8 mouse cellular contexts compared by ENCODE assay signal in the genomic region with DNA sequence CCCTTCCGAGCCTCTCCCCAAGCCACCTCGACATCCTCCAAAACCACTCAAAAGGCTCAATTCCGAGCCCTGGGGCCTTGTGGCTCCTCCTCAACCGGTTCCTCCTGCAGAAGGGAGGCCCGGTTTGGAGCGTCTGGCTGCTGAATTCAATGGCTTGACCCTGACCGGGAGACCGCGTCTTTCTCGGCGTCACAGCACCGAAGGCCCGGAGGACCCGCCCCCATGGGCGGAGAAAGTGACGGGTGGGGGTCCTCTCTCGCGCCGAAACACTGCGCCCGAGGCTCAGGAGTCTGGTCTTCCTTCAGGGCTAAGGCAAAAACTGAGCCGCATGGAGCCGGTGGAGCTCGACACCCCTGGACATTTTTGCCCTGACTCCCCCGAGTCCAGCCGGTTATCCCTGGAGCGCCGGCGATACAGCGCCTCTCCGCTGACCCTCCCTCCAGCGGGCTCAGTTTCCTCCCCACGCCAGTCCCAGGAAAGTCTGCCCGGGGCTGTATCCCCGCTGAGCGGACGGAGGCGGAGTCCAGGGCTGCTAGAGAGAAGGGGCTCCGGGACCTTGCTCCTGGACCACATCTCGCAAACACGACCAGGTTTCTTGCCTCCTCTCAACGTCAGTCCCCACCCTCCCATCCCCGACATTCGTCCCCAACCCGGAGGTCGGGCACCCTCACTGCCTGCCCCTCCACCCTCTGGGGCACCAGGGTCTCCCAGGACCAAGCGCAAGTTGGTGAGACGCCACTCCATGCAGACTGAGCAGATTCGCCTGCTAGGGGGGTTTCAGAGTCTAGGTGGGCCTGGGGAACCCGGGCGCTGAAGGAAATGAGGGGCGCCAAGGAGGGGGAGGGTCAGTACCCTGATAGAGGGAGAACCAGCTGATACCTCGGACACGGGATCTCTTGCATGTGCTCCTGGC. TPM values are rescaled to one million over a fixed set of nuclear protein-coding genes. Genes with fewer than 3 reads are reported as not detected.
A peak's percentile ranks its signal among the peaks of the same experiment; 100 is the strongest.
DNase-seq lines count a peak whose midpoint lies in the region; ATAC-seq and TF ChIP-seq lines count a peak whose summit lies in the region.

No protein-coding gene starts in this region.

- in situ Hi-C loops in ES-E14 (cut with MboI; ENCODE audit: low sequenced_read_pairs in 2 of 2, unreplicated experiment in 2 of 2), result no loop called here

- H3K36me3 ChIP-seq in ES-E14 (ENCODE audit: control insufficient read depth, insufficient read depth, low read length, poor library complexity, severe bottlenecking), result no peaks in the 10 kb centered on the region
- H3K36me3 ChIP-seq in heart, postnatal 0 days (replicated peaks; ENCODE audit: control insufficient read depth, insufficient read depth, low read length), result no peaks in the 10 kb centered on the region
- no peaks in the 10 kb centered on the region for H3K36me3 ChIP-seq in lung, embryonic 14.5 days (ENCODE audit: insufficient read depth)

- no peaks in the 10 kb centered on the region for H3K9me3 ChIP-seq in ES-E14 (ENCODE audit: control insufficient read depth, insufficient read depth, low read depth, low read length)
- H3K9me3 ChIP-seq in heart, postnatal 0 days (replicated peaks; ENCODE audit: control insufficient read depth, low read length), result no peaks in the 10 kb centered on the region
- H3K9me3 ChIP-seq in lung, embryonic 14.5 days (ENCODE audit: low read depth, low read length), result no peaks in the 10 kb centered on the region

- no peak for TF ChIP-seq EP300 in heart, postnatal 0 days (IDR thresholded peaks at IDR 0.05; ENCODE audit: low read depth)

- WGBS in heart, postnatal 0 days, result 7% methylated on average over 54 of the region's 54 CpGs
- 1% methylated on average over 54 of the region's 54 CpGs for WGBS in lung, embryonic 14.5 days

- H3K4me3 ChIP-seq in ES-E14 (ENCODE audit: insufficient read depth in 1 of 2, low read depth in 1 of 2, low read length in 2 of 2, poor library complexity in 1 of 2, severe bottlenecking in 1 of 2), result peak overlapping the region; percentile 65 to 71
- peak overlapping the region; percentile 52 for H3K4me3 ChIP-seq in embryonic fibroblast, embryonic 13.5 days (ENCODE audit: insufficient read depth, low read length)
- H3K4me3 ChIP-seq in heart, postnatal 0 days (ENCODE audit: low read depth, low read length), result peak overlapping the region; percentile 59
- peak overlapping the region; percentile 50 for H3K4me3 ChIP-seq in lung, embryonic 14.5 days (ENCODE audit: low read depth, low read length)

- TF ChIP-seq CTCF in embryonic fibroblast, embryonic 13.5 days (IDR thresholded peaks at IDR 0.05; ENCODE audit: borderline replicate concordance, insufficient read depth, low read length), result no peak
- no peak for TF ChIP-seq CTCF in heart, postnatal 0 days (IDR thresholded peaks at IDR 0.05; ENCODE audit: low read depth)
- no peak for TF ChIP-seq CTCF in lung, embryonic 14.5 days (IDR thresholded peaks at IDR 0.05; ENCODE audit: low read depth)

- peak overlapping the region; percentile 56 for H3K9ac ChIP-seq in ES-E14 (ENCODE audit: insufficient read depth, low read depth, low read length, poor library complexity, severe bottlenecking)
- peak overlapping the region; percentile 70 for H3K9ac ChIP-seq in heart, postnatal 0 days (replicated peaks; ENCODE audit: low read depth, low read length)
- H3K9ac ChIP-seq in lung, embryonic 14.5 days, result peak overlapping the region; percentile 65

- peak; percentile 6; the same call in 1 of the 2 replicates for ATAC-seq in heart, postnatal 0 days (ENCODE audit: insufficient read depth, low read depth)
- ATAC-seq in lung, embryonic 14.5 days (ENCODE audit: insufficient read depth), result no peak
- no peak for ATAC-seq in erythroid progenitor cell, adult 5-6 weeks (replicated peaks; ENCODE audit: low FRiP score, poor library complexity, severe bottlenecking)

- H3K27me3 ChIP-seq in heart, postnatal 0 days (ENCODE audit: control insufficient read depth, insufficient read depth, low read length), result no peaks in the 10 kb centered on the region
- peaks cover 34% of the 10 kb centered on the region for H3K27me3 ChIP-seq in lung, embryonic 14.5 days (ENCODE audit: insufficient read depth, low read length)

- no peak overlapping the region for H3K27ac ChIP-seq in ES-E14 (ENCODE audit: insufficient read depth, low read depth, low read length, poor library complexity, severe bottlenecking)
- 0 out of 2 replicates have a peak overlapping the region, but pooled peaks have one; percentile 1 for H3K27ac ChIP-seq in embryonic fibroblast, embryonic 13.5 days (ENCODE audit: insufficient read depth, low read length)
- peak overlapping the region; percentile 75 for H3K27ac ChIP-seq in heart, postnatal 0 days (ENCODE audit: low read depth)
- H3K27ac ChIP-seq in lung, embryonic 14.5 days (ENCODE audit: low read depth), result peak overlapping the region; percentile 75

- H3K4me2 ChIP-seq in heart, postnatal 0 days (ENCODE audit: low read depth, low read length), result peak overlapping the region; percentile 97
- H3K4me2 ChIP-seq in lung, embryonic 14.5 days, result peak overlapping the region; percentile 97

- no peak for DNase-seq in ES-E14 (ENCODE audit: low read depth, low spot score)
- peak; percentile 82 for DNase-seq in adrenal gland, postnatal 14 days
- peak; percentile 63 for DNase-seq in heart, postnatal 0 days (ENCODE audit: low spot score)
- peak; percentile 72 to 83 for DNase-seq in kidney, postnatal 25 days
- peak; percentile 90 for DNase-seq in lung, embryonic 14.5 days
- peak; percentile 56 for DNase-seq in right cerebral cortex, adult 18-20 months

- peak; percentile 76 for TF ChIP-seq POLR2A in embryonic fibroblast, embryonic 13.5 days (IDR thresholded peaks at IDR 0.05; ENCODE audit: low read depth, low read length)

- H3K4me1 ChIP-seq in ES-E14 (ENCODE audit: control insufficient read depth in 2 of 2, insufficient read depth in 2 of 2, low read length in 2 of 2, poor library complexity in 1 of 2), result peaks cover 4 to 14% of the 10 kb centered on the region in 2 experiments
- H3K4me1 ChIP-seq in embryonic fibroblast, embryonic 13.5 days (ENCODE audit: control insufficient read depth, insufficient read depth, low read length), result peaks cover 11% of the 10 kb centered on the region
- H3K4me1 ChIP-seq in heart, postnatal 0 days (ENCODE audit: control insufficient read depth, insufficient read depth), result peaks cover 10% of the 10 kb centered on the region; the same call in 1 of the 2 replicates
- peaks cover 8% of the 10 kb centered on the region; the same call in 1 of the 2 replicates for H3K4me1 ChIP-seq in lung, embryonic 14.5 days (ENCODE audit: insufficient read depth)

RNA-seq across cellular contexts. Expression of a gene that starts 2.0 kb away (rescaled TPM):
- total RNA-seq in ES-E14 (2012; rRNA removed), result 0.67 and 1.1 TPM in 2 replicates
- 0.49 and 0.70 TPM in 2 replicates for total RNA-seq in adrenal gland, postnatal 14 days (2021)
- polyA plus RNA-seq in embryonic fibroblast, embryonic 13.5 days (2011; ENCODE audit: insufficient read length, low read depth, missing spikeins), result 5.1 and 7.4 TPM in 2 replicates
- 1.2 and 5.3 TPM in 2 replicates for total RNA-seq in heart, postnatal 0 days (2014; rRNA removed; ENCODE audit: low replicate concordance)
- 6.0 and 6.8 TPM in 2 replicates for polyA plus RNA-seq in heart, postnatal 0 days (2015; fragmentation: Nextera tagmentation; extraction: Ambion mirVana)
- polyA plus RNA-seq in lung, embryonic 14.5 days (2014; fragmentation: Nextera tagmentation; extraction: Ambion mirVana), result 2.0 and 2.5 TPM in 2 replicates
- not detected in 2 replicates for total RNA-seq in erythroid progenitor cell, adult 5-6 weeks (2015; ENCODE audit: low replicate concordance)
- total RNA-seq in erythroid progenitor cell, adult 5-6 weeks (2017; ENCODE audit: low replicate concordance), result not detected in 2 replicates

RNA-seq across cellular contexts. Expression of a gene that starts 2.5 kb away (rescaled TPM):
- 2.6 and 4.6 TPM in 2 replicates for total RNA-seq in ES-E14 (2012; rRNA removed)
- total RNA-seq in adrenal gland, postnatal 14 days (2021), result 29.1 and 29.6 TPM in 2 replicates
- 109 and 123 TPM in 2 replicates for polyA plus RNA-seq in embryonic fibroblast, embryonic 13.5 days (2011; ENCODE audit: insufficient read length, low read depth, missing spikeins)
- 33.1 and 50.6 TPM in 2 replicates for total RNA-seq in heart, postnatal 0 days (2014; rRNA removed; ENCODE audit: low replicate concordance)
- polyA plus RNA-seq in heart, postnatal 0 days (2015; fragmentation: Nextera tagmentation; extraction: Ambion mirVana), result 3.6 and 5.1 TPM in 2 replicates
- 7.9 and 8.3 TPM in 2 replicates for polyA plus RNA-seq in lung, embryonic 14.5 days (2014; fragmentation: Nextera tagmentation; extraction: Ambion mirVana)
- not detected in 2 replicates for total RNA-seq in erythroid progenitor cell, adult 5-6 weeks (2015; ENCODE audit: low replicate concordance)
- 0.13 TPM in 1 of 2 replicates, not detected in the other for total RNA-seq in erythroid progenitor cell, adult 5-6 weeks (2017; ENCODE audit: low replicate concordance)

RNA-seq across cellular contexts. Expression of a gene that starts 4.4 kb away (rescaled TPM):
- total RNA-seq in ES-E14 (2012; rRNA removed), result 5.7 and 8.1 TPM in 2 replicates
- total RNA-seq in adrenal gland, postnatal 14 days (2021), result 35.0 and 36.1 TPM in 2 replicates
- 23.2 and 30.6 TPM in 2 replicates for polyA plus RNA-seq in embryonic fibroblast, embryonic 13.5 days (2011; ENCODE audit: insufficient read length, low read depth, missing spikeins)
- 10.3 and 13.1 TPM in 2 replicates for total RNA-seq in heart, postnatal 0 days (2014; rRNA removed; ENCODE audit: low replicate concordance)
- polyA plus RNA-seq in heart, postnatal 0 days (2015; fragmentation: Nextera tagmentation; extraction: Ambion mirVana), result 37.1 and 38.7 TPM in 2 replicates
- polyA plus RNA-seq in lung, embryonic 14.5 days (2014; fragmentation: Nextera tagmentation; extraction: Ambion mirVana), result 17.8 and 22.9 TPM in 2 replicates
- 29.2 and 32.7 TPM in 2 replicates for total RNA-seq in erythroid progenitor cell, adult 5-6 weeks (2015; ENCODE audit: low replicate concordance)
- total RNA-seq in erythroid progenitor cell, adult 5-6 weeks (2017; ENCODE audit: low replicate concordance), result 20.9 and 63.7 TPM in 2 replicates

RNA-seq across cellular contexts. Expression of a gene that starts 21.6 kb away (rescaled TPM):
- total RNA-seq in ES-E14 (2012; rRNA removed), result 1.8 and 2.0 TPM in 2 replicates
- total RNA-seq in adrenal gland, postnatal 14 days (2021), result not detected in 2 replicates
- not detected in 2 replicates for polyA plus RNA-seq in embryonic fibroblast, embryonic 13.5 days (2011; ENCODE audit: insufficient read length, low read depth, missing spikeins)
- not detected in 2 replicates for total RNA-seq in heart, postnatal 0 days (2014; rRNA removed; ENCODE audit: low replicate concordance)
- 1.1 and 1.2 TPM in 2 replicates for polyA plus RNA-seq in heart, postnatal 0 days (2015; fragmentation: Nextera tagmentation; extraction: Ambion mirVana)
- polyA plus RNA-seq in lung, embryonic 14.5 days (2014; fragmentation: Nextera tagmentation; extraction: Ambion mirVana), result 0.89 and 1.2 TPM in 2 replicates
- total RNA-seq in erythroid progenitor cell, adult 5-6 weeks (2015; ENCODE audit: low replicate concordance), result not detected in 2 replicates
- total RNA-seq in erythroid progenitor cell, adult 5-6 weeks (2017; ENCODE audit: low replicate concordance), result not detected in 2 replicates

RNA-seq across cellular contexts. Expression of a gene that starts 31.3 kb away (rescaled TPM):
- total RNA-seq in ES-E14 (2012; rRNA removed), result 115 and 140 TPM in 2 replicates
- 95.0 and 98.6 TPM in 2 replicates for total RNA-seq in adrenal gland, postnatal 14 days (2021)
- polyA plus RNA-seq in embryonic fibroblast, embryonic 13.5 days (2011; ENCODE audit: insufficient read length, low read depth, missing spikeins), result 108 and 113 TPM in 2 replicates
- total RNA-seq in heart, postnatal 0 days (2014; rRNA removed; ENCODE audit: low replicate concordance), result 7.5 and 9.2 TPM in 2 replicates
- polyA plus RNA-seq in heart, postnatal 0 days (2015; fragmentation: Nextera tagmentation; extraction: Ambion mirVana), result 64.7 and 65.4 TPM in 2 replicates
- polyA plus RNA-seq in lung, embryonic 14.5 days (2014; fragmentation: Nextera tagmentation; extraction: Ambion mirVana), result 163 TPM in 2 replicates
- 54.5 and 72.4 TPM in 2 replicates for total RNA-seq in erythroid progenitor cell, adult 5-6 weeks (2015; ENCODE audit: low replicate concordance)
- total RNA-seq in erythroid progenitor cell, adult 5-6 weeks (2017; ENCODE audit: low replicate concordance), result 18.3 and 36.5 TPM in 2 replicates
